Mouse (Mus musculus) megakaryocyte, embryonic 14.5 days (primary cell): ENCODE measurements at regions not wholly inside any gene's neighbourhood (a gene's known extent, or its start where the extent isn't known, plus 50 kb on each side); places are given as distances from the start of the nearest gene placed in this dataset.
A peak's percentile ranks its signal among the peaks of the same experiment; 100 is the strongest.

ENCODE experiments used
- H3K27me3 ChIP-seq: replicated peaks from 2 replicates; pipeline ENCODE3; 2012; ENCODE audit warnings: inconsistent platforms
- H3K36me3 ChIP-seq: replicated peaks from 2 replicates; pipeline ENCODE3; 2012; ENCODE audit warnings: low read length, inconsistent platforms, mixed read lengths
- H3K4me1 ChIP-seq: 2 replicates; pipeline ENCODE4 v1.6.1; 2012; ENCODE audit warnings: inconsistent platforms
- H3K4me3 ChIP-seq: replicated peaks from 2 replicates; pipeline ENCODE3; 2012; ENCODE audit warnings: moderate library complexity, mild to moderate bottlenecking, inconsistent platforms
- H3K9me3 ChIP-seq: 2 replicates; pipeline ENCODE4 v1.6.1; 2012; ENCODE audit warnings: inconsistent platforms
- FLI1 ChIP-seq: IDR thresholded peaks from 2 replicates; pipeline ENCODE4 v1.6.1; 2012; ENCODE audit warnings: low read length, inconsistent platforms, mixed read lengths
- GATA1 ChIP-seq: IDR thresholded peaks from 3 replicates; pipeline ENCODE4 v1.6.1; 2012; ENCODE audit warnings: mixed read lengths, low read length, inconsistent platforms, borderline replicate concordance

- H3K27me3 ChIP-seq, result no peaks in the 10 kb centered on the region
- TF ChIP-seq FLI1 (no peak), GATA1 (no peak)
- peak overlapping the region; percentile 21 for H3K4me3 ChIP-seq
- H3K36me3 ChIP-seq, result no peaks in the 10 kb centered on the region
- no peaks in the 10 kb centered on the region for H3K4me1 ChIP-seq
- H3K9me3 ChIP-seq, result peaks cover 11% of the 10 kb centered on the region
Measured at GRCm38 (mm10) chr5:49788494-49789160, 263.9 kb upstream of the Kcnip4 start.

DNA sequence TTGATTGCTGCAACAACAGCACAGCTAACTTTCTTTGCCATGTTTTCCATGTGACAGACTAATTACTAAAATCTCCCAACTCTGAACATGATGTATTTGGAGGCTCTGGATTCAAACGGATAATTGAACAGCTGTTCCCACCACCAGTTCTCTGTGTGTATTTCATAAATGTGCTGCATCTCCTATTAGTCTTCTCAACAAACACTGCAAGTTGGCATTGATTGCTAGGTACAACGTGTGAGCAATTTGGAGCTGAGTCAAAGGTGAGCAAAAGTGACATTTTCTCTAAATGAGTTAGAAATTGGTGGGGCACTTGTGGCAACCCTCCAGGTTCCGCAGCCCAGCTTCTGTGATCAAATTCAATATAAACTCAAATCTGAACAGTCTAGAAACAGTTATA, 259.0 kb upstream of the Kcnip4 start:
- peaks cover 7% of the 10 kb centered on the region for H3K9me3 ChIP-seq
- TF ChIP-seq GATA1 (no peak), FLI1 (no peak)
- no peaks in the 10 kb centered on the region for H3K36me3 ChIP-seq
- no peak overlapping the region for H3K4me3 ChIP-seq
- H3K4me1 ChIP-seq, result no peaks in the 10 kb centered on the region
- no peaks in the 10 kb centered on the region for H3K27me3 ChIP-seq

- TF ChIP-seq FLI1 (no peak), GATA1 (no peak)
- no peaks in the 10 kb centered on the region for H3K27me3 ChIP-seq
- H3K4me3 ChIP-seq, result no peak overlapping the region
- no peaks in the 10 kb centered on the region for H3K36me3 ChIP-seq
- H3K4me1 ChIP-seq, result no peaks in the 10 kb centered on the region
- no peaks in the 10 kb centered on the region for H3K9me3 ChIP-seq
Measured at GRCm38 (mm10) chr5:49761054-49761453, 236.3 kb upstream of the Kcnip4 start.

DNA sequence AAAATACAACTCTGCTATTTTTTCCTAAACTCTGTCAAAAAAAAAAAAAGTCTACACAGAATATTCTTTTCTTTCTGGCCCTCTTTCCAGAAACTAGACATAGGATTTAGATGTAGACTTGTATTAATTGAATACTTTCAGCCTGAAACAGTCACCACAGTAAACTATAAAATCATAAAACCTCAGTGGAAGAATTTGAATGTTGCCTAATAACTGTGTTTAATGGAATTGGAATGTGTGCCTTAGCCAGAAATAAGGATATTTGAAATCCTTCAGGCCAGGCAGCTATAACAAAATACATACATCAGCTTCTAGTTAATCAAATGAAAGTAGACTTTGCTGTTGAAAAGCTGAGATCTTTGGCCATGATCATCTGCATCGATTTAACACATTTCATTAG, 230.8 kb upstream of the Kcnip4 start:
- H3K4me3 ChIP-seq, result no peak overlapping the region
- TF ChIP-seq FLI1 (no peak), GATA1 (no peak)
- no peaks in the 10 kb centered on the region for H3K36me3 ChIP-seq
- H3K27me3 ChIP-seq, result no peaks in the 10 kb centered on the region
- H3K4me1 ChIP-seq, result no peaks in the 10 kb centered on the region
- H3K9me3 ChIP-seq, result no peaks in the 10 kb centered on the region

GRCm38 (mm10) chr5:49712607-49713006, 187.9 kb upstream of the Kcnip4 start:
- Histone ChIP-seq H3K27me3 (no peaks in the 10 kb centered on the region), H3K4me1 (no peaks in the 10 kb centered on the region), H3K36me3 (no peaks in the 10 kb centered on the region), H3K9me3 (no peaks in the 10 kb centered on the region), H3K4me3 (no peak overlapping the region)
- TF ChIP-seq FLI1 (no peak), GATA1 (no peak)

DNA sequence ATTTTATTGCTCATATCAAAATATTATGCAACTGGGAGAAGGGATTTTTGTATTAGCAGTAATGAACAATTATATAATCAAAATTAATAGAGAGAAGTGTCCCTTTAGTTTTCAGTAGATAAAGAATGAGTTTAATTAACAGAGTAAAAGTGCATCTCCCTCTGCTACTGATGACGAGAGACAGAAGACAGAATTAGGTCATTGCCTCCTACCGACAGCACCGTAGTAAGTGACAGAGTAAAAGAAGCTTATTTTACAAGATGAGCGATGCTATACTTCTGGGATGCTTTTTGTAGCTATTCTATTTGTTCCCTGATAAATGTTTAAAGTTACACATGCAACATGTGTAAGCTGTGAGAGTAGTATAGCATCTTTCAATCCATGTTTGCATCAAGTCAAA, 157.4 kb upstream of the Kcnip4 start:
- Histone ChIP-seq H3K9me3 (no peaks in the 10 kb centered on the region), H3K4me1 (no peaks in the 10 kb centered on the region), H3K36me3 (no peaks in the 10 kb centered on the region), H3K27me3 (no peaks in the 10 kb centered on the region), H3K4me3 (no peak overlapping the region)
- TF ChIP-seq FLI1, result no peak
- no peak for TF ChIP-seq GATA1

- Histone ChIP-seq H3K4me1 (no peaks in the 10 kb centered on the region), H3K4me3 (no peak overlapping the region), H3K36me3 (no peaks in the 10 kb centered on the region), H3K9me3 (no peaks in the 10 kb centered on the region), H3K27me3 (no peaks in the 10 kb centered on the region)
- no peak for TF ChIP-seq GATA1
- TF ChIP-seq FLI1, result no peak
Measured at GRCm38 (mm10) chr5:49681514-49681913, 156.8 kb upstream of the Kcnip4 start.

DNA sequence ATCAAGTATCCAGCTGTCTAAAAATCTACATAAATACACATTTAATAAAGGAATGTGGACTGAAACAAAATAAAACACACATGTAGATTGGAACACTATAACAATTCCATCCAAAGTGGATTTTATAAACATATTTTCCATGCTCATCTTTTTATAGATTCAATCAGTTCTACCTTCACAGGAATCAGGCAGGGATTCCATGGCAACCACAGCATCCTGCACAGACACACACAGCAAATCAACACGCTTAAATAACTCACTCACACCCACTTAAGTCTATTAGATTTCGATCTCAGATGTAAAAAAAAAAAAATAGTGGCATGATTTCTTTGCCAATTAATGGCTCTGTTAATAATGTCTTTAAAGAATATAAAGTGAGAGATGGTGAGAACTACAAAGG, 151.2 kb upstream of the Kcnip4 start:
- TF ChIP-seq GATA1 (no peak), FLI1 (no peak)
- Histone ChIP-seq H3K9me3 (no peaks in the 10 kb centered on the region), H3K27me3 (no peaks in the 10 kb centered on the region), H3K36me3 (no peaks in the 10 kb centered on the region), H3K4me1 (no peaks in the 10 kb centered on the region), H3K4me3 (no peak overlapping the region)

- H3K27me3 ChIP-seq, result no peaks in the 10 kb centered on the region
- H3K9me3 ChIP-seq, result no peaks in the 10 kb centered on the region
- no peaks in the 10 kb centered on the region for H3K4me1 ChIP-seq
- TF ChIP-seq GATA1 (no peak), FLI1 (no peak)
- H3K4me3 ChIP-seq, result no peak overlapping the region
- H3K36me3 ChIP-seq, result no peaks in the 10 kb centered on the region
Measured at GRCm38 (mm10) chr5:49665196-49665595, 140.5 kb upstream of the Kcnip4 start.

GRCm38 (mm10) chr5:49663928-49664327, 139.2 kb upstream of the Kcnip4 start:
- no peak for TF ChIP-seq FLI1
- no peak for TF ChIP-seq GATA1
- Histone ChIP-seq H3K27me3 (no peaks in the 10 kb centered on the region), H3K36me3 (no peaks in the 10 kb centered on the region), H3K9me3 (no peaks in the 10 kb centered on the region), H3K4me1 (no peaks in the 10 kb centered on the region), H3K4me3 (no peak overlapping the region)

GRCm38 (mm10) chr5:49662096-49662495, 137.4 kb upstream of the Kcnip4 start:
- Histone ChIP-seq H3K4me3 (no peak overlapping the region), H3K4me1 (no peaks in the 10 kb centered on the region), H3K9me3 (no peaks in the 10 kb centered on the region), H3K27me3 (no peaks in the 10 kb centered on the region), H3K36me3 (no peaks in the 10 kb centered on the region)
- no peak for TF ChIP-seq GATA1
- no peak for TF ChIP-seq FLI1
